Mouse (Mus musculus): ENCODE measurements around the gene Tmem140. TPM values are rescaled to one million over a fixed set of nuclear protein-coding genes. Genes with fewer than 3 reads are reported as not detected.

Tmem140 gene
- polyA plus RNA-seq, 1 experiment from 2014 or later = 17.0 TPM

DNA sequence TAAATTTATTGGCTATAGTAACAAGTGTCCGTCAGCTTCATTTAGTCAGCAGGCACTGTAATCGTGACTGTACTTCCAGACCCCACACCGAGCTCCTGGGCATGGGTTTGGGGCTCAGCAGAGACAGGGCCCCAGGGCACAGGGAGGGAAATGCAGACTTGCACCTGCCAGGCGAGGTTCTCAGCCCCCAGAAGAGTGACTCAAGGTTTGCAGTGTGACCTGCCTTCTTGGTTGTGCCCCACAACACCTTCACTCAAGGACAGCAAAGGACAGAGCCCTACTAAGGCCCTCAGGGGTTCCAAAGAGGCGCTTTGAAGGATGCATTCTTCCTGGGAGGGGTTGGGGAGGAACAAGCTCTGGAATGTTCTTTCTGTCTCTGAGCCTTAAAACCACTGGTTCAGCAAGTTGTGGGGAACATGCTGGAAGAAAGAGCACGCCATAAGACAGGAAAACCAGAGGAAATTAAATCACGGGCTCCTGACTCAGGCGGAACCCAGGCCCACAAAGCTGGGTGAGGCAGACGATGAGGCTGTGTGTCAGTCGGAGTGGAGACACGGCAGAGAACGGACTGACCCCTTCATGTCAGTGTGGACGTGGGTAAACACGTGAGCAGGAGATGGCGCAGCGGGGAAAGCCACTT, 16.3 kb downstream of the Tmem140 start:
- H3K27me3 ChIP-seq (ENCODE audit: insufficient read depth, low read length) = no peaks in the 10 kb centered on the region
- H3K4me2 ChIP-seq (ENCODE audit: low read depth, low read length) = no peak overlapping the region
- peak overlapping the region; percentile 29; the same call in 1 of the 2 replicates for H3K27ac ChIP-seq (ENCODE audit: low read depth)
- WGBS (ENCODE audit: insufficient replicate concordance) = 82% methylated on average over 16 of the region's 16 CpGs
- H3K4me3 ChIP-seq (ENCODE audit: low read depth, low read length) = no peak overlapping the region
- H3K9ac ChIP-seq (replicated peaks) = peak overlapping the region; percentile 64; the same call in 1 of the 2 replicates
- TF ChIP-seq EP300 (IDR thresholded peaks at IDR 0.05; ENCODE audit: low read depth) (no peak), CTCF (IDR thresholded peaks at IDR 0.05; ENCODE audit: low read depth) (no peak)
- DNase-seq (no peak), ATAC-seq (no peak)
- H3K9me3 ChIP-seq (ENCODE audit: low read length) = no peaks in the 10 kb centered on the region
- H3K4me1 ChIP-seq (ENCODE audit: insufficient read depth) = peaks cover 41% of the 10 kb centered on the region
- peaks cover 27% of the 10 kb centered on the region for H3K36me3 ChIP-seq (replicated peaks; ENCODE audit: insufficient read depth, low read length)

DNA sequence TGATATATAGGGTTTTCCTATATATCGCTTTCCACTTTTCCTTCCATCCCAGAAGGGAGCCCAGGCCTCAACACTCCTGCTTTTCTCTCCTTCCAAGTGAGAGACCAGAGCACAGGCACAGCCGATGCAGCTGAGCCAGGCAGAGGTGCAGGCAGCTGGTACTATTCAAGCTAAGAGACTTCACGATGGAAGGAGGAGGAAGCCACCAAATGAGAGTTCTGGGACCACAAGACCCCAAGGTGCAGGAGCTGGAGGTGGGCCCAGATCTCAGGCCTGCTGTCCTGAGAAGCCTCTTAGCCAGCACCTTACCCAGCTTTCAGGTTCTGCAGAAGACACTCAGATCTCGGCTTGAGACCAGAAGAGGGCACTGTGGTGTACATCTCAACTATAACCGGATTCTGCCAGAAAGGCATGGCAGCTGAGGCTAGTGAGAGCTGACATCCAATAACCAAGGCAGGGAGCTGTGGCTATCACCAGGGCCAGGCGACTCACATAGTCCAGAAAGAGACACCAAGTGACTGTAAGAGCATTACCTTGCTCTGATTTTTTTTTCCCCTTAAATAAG, 17.0 kb downstream of the Tmem140 start:
- ATAC-seq (no peak), DNase-seq (no peak)
- Histone ChIP-seq H3K27me3 (ENCODE audit: insufficient read depth, low read length) (no peaks in the 10 kb centered on the region), H3K4me2 (ENCODE audit: low read depth, low read length) (no peak overlapping the region), H3K9ac (replicated peaks) (no peak overlapping the region), H3K4me1 (ENCODE audit: insufficient read depth) (peaks cover 33% of the 10 kb centered on the region), H3K36me3 (replicated peaks; ENCODE audit: insufficient read depth, low read length) (peaks cover 34% of the 10 kb centered on the region), H3K9me3 (ENCODE audit: low read length) (no peaks in the 10 kb centered on the region), H3K4me3 (ENCODE audit: low read depth, low read length) (no peak overlapping the region), H3K27ac (ENCODE audit: low read depth) (no peak overlapping the region)
- no peak for TF ChIP-seq EP300 (IDR thresholded peaks at IDR 0.05; ENCODE audit: low read depth)
- TF ChIP-seq CTCF (IDR thresholded peaks at IDR 0.05; ENCODE audit: low read depth) = peak; percentile 68
- WGBS (ENCODE audit: insufficient replicate concordance) = 58% methylated on average over 6 of the region's 6 CpGs

DNA sequence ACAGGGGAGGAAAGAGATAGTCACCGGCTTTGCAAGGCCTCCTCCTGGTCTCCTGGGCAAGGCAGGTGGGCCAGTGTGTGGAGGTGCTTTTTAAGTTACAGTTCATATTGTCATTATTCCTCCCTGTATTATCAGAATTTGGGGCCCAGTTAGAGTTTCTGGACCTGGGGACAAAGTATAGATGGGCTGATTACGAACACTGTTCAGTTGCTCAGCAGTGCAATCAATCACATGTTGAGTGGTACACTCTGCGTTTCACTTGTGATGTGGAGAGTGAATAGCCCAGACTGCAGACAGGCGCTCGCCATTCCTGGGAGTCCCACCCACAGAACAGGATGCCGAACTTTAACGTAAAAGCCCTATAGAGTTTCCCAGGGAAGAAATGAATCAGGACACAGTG, 21.8 kb downstream of the Tmem140 start:
- Histone ChIP-seq H3K9me3 (ENCODE audit: low read length) (no peaks in the 10 kb centered on the region), H3K4me1 (ENCODE audit: insufficient read depth) (no peaks in the 10 kb centered on the region), H3K36me3 (replicated peaks; ENCODE audit: insufficient read depth, low read length) (peaks cover 61% of the 10 kb centered on the region), H3K4me3 (ENCODE audit: low read depth, low read length) (no peak overlapping the region), H3K27ac (ENCODE audit: low read depth) (no peak overlapping the region), H3K9ac (replicated peaks) (no peak overlapping the region), H3K4me2 (ENCODE audit: low read depth, low read length) (no peak overlapping the region), H3K27me3 (ENCODE audit: insufficient read depth, low read length) (no peaks in the 10 kb centered on the region)
- DNase-seq (no peak), ATAC-seq (no peak)
- TF ChIP-seq CTCF (IDR thresholded peaks at IDR 0.05; ENCODE audit: low read depth) (no peak), EP300 (IDR thresholded peaks at IDR 0.05; ENCODE audit: low read depth) (no peak)
- 91% methylated on average over 7 of the region's 7 CpGs for WGBS (ENCODE audit: insufficient replicate concordance)

DNA sequence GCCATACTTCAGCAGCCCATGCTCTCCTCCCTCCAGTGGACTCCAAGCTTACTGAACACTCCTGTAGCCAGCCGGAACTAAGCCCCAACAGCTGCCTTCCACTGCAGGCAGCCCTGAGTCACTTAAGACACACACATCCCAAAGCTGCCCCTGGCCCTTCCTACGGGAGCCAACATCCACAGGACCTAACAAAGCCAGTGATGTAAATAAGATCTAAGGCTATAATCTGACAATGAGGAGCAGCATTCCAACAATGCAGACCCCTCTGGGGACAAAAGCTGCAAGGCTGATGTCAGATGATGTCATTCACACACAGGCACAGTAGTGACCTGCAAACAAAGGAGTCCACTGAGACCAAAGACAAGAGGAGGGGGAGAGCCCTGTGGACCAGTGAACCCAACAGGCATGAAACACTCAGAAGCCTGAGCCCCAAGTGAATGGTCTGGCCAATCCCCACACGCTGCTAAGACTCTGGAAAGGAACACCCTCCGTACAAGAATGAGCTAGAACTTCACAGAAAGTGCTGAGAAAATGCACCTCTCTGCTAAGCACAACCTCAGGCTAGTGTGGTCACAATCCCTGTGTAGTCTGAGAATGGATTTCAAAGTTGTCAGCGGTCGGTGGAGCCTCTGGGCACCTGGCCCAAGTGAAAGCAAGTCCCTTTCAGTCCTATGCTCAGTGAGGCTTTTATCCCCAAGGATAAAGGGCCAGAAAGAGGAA, 24.3 kb downstream of the Tmem140 start:
- DNase-seq (no peak), ATAC-seq (no peak)
- Histone ChIP-seq H3K9ac (replicated peaks) (no peak overlapping the region), H3K27ac (ENCODE audit: low read depth) (no peak overlapping the region), H3K4me1 (ENCODE audit: insufficient read depth) (no peaks in the 10 kb centered on the region), H3K4me2 (ENCODE audit: low read depth, low read length) (no peak overlapping the region), H3K36me3 (replicated peaks; ENCODE audit: insufficient read depth, low read length) (peaks cover 67% of the 10 kb centered on the region), H3K27me3 (ENCODE audit: insufficient read depth, low read length) (no peaks in the 10 kb centered on the region), H3K9me3 (ENCODE audit: low read length) (no peaks in the 10 kb centered on the region), H3K4me3 (ENCODE audit: low read depth, low read length) (no peak overlapping the region)
- 88% methylated on average over 6 of the region's 6 CpGs for WGBS (ENCODE audit: insufficient replicate concordance)
- TF ChIP-seq CTCF (IDR thresholded peaks at IDR 0.05; ENCODE audit: low read depth) (no peak), EP300 (IDR thresholded peaks at IDR 0.05; ENCODE audit: low read depth) (no peak)

DNA sequence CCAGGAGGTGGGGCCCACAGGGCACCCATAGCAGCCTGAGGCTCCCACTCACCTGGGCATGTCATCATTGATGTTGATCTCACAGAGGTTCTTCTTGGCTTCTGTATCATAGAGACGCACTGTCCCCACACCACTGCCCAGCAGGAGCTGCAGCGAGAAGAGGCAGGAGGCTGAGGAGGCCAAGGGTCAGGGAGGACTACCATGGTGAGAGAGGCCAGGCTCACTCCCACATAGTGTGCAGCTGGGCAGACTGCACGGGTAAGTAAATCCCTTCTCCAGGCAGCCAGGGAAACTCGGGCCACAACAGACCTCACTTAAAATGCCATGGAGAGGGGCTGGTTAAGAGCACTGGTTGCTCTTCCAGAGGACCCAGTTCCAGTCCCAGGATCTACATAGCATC, 26.2 kb downstream of the Tmem140 start:
- TF ChIP-seq EP300 (IDR thresholded peaks at IDR 0.05; ENCODE audit: low read depth) (no peak), CTCF (IDR thresholded peaks at IDR 0.05; ENCODE audit: low read depth) (no peak)
- Histone ChIP-seq H3K9me3 (ENCODE audit: low read length) (no peaks in the 10 kb centered on the region), H3K4me2 (ENCODE audit: low read depth, low read length) (no peak overlapping the region), H3K27ac (ENCODE audit: low read depth) (no peak overlapping the region), H3K4me1 (ENCODE audit: insufficient read depth) (no peaks in the 10 kb centered on the region), H3K4me3 (ENCODE audit: low read depth, low read length) (no peak overlapping the region), H3K27me3 (ENCODE audit: insufficient read depth, low read length) (no peaks in the 10 kb centered on the region), H3K36me3 (replicated peaks; ENCODE audit: insufficient read depth, low read length) (peaks cover 65% of the 10 kb centered on the region), H3K9ac (replicated peaks) (no peak overlapping the region)
- 74% methylated on average over 4 of the region's 4 CpGs for WGBS (ENCODE audit: insufficient replicate concordance)
- DNase-seq (no peak), ATAC-seq (no peak)

DNA sequence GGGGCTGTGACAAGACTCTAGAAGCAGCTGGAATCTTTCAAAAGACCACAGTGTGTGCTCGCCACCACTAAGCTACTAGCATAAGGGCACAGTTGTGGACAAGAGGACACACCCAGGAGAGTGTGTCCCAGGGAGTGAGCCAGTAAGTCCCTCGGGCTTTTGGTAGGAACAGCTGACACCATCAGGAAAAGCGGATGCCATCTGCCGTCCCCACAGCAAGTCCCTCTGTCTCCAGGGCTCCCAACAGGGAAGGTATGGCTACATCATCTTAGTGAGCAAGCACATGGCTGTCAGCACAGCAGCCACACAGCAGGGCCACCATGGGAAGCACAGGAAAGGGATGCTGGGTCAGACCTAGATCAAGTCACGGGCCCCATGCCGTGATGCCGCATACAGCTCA, 32.6 kb downstream of the Tmem140 start:
- Histone ChIP-seq H3K4me1 (ENCODE audit: insufficient read depth) (peaks cover 10% of the 10 kb centered on the region; the same call in 1 of the 2 replicates), H3K9me3 (ENCODE audit: low read length) (no peaks in the 10 kb centered on the region), H3K27ac (ENCODE audit: low read depth) (no peak overlapping the region), H3K4me3 (ENCODE audit: low read depth, low read length) (no peak overlapping the region), H3K27me3 (ENCODE audit: insufficient read depth, low read length) (no peaks in the 10 kb centered on the region), H3K4me2 (ENCODE audit: low read depth, low read length) (no peak overlapping the region), H3K36me3 (replicated peaks; ENCODE audit: insufficient read depth, low read length) (peaks cover 45% of the 10 kb centered on the region), H3K9ac (replicated peaks) (no peak overlapping the region)
- no peak for ATAC-seq
- DNase-seq = no peak
- TF ChIP-seq CTCF (IDR thresholded peaks at IDR 0.05; ENCODE audit: low read depth) (no peak), EP300 (IDR thresholded peaks at IDR 0.05; ENCODE audit: low read depth) (no peak)
- WGBS (ENCODE audit: insufficient replicate concordance) = 90% methylated on average over 7 of the region's 7 CpGs
